Mouse (Mus musculus): ENCODE results near the gene Tert.

Tert gene

GRCm38 (mm10) chr13:73626745-73627549 is at the start of gene Tert:
Tert (plus strand) TSS chr13:73626911.
- no peak for DNase-seq (ENCODE audit: low spot score)

GRCm38 (mm10) chr13:73577277-73577676 is 49.4 kb upstream of the Tert start:
- DNase-seq (ENCODE audit: low spot score), result no peak

DNA sequence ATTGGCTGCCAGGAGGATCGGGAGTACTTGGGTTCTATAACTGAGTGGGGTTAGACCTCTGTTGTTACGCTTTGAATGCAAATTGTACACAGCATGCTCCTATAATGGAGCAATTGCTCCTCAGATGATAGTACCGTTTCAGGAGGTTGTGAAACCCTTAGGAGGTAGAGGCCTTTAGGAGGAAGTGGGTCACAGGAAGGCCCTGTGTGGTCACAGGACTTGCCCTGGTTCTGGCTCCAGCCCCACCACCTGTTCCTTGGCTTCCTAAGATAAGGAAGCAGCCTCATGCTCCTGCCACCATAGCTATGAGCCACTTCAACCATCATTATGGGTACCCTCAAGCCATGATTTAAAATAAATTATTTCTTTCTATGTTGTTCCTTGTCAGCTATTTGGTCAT is 35.2 kb upstream of the Tert start:
- DNase-seq (ENCODE audit: low spot score), result no peak

DNA sequence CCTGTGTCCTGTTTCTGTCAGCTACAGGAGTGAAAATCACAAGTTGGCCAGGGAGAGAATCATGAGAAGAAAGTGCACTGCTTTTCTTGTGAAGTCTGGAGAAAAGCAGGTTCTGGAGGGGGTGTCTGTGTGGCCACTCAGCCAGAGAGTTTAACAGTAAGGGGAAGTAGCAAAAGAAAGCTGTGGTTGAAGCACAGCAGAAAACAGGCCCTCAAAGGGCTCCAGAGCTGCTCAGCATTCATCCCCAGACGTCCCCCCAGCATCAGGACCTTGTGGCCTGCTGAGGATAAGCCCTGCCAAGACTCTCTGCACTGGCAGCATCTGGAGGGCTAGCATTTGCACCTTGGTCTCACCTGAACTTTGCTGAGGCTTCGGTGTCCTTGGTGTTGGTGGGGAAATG is 34.2 kb upstream of the Tert start:
- no peak for DNase-seq (ENCODE audit: low spot score)

DNA sequence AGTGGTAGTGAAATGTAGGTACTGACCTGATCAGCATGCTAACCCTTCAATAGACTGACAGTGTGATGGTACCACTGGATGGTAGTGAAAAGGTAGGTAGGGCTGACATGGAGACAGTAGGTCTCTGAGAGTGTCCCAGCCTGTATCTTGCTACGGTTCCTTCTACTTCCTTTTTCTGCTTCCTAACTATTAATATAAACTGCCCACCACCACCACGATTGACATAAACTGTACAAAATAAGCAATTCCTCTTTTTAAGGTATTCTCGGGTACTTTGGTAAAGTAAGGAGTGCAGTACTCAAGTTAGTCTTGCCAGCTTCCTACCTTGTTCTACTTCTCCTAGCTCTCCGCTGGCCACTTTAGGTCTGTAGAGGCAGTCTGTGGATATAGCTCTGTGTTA is 30.4 kb upstream of the Tert start:
- DNase-seq (ENCODE audit: low spot score), result no peak

DNA sequence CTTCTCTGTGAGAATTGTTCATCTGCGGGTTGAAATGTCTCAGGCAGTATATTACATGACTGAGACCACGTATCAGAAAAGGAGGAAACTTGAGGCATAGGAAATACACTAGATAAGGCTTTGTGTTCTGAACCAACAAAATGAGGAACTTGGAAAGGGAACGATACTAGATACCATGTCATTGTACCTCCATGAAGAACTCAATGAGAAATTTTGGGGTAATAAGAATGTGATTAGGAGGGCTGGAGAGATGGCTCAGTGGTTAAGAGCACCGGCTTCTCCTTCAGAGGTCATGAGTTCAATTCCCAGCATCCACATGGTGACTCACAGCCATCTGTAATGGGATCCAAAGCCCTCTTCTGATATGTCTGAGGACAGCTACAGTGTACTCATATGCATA is 26.5 kb upstream of the Tert start:
- DNase-seq (ENCODE audit: low spot score), result no peak

DNA sequence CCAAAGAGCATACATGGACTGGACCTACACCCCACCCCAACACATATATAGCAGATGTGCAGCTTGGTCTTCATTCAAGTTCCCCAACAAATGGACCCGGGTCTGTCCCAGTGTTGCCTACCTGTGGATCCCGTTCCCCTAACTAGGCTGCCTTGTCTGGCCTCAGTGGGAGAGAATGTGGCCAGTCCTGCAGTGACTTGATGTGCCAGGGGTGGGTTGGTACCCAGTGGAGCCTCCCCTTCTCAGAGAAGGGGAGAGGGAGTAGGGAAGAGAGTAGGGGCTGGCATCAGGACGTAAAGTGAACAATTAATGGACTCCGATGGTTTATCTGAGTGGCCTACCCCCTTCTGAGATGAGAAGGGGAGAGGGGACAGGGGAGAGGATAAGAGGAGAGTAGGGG is 23.7 kb upstream of the Tert start:
- no peak for DNase-seq (ENCODE audit: low spot score)

DNA sequence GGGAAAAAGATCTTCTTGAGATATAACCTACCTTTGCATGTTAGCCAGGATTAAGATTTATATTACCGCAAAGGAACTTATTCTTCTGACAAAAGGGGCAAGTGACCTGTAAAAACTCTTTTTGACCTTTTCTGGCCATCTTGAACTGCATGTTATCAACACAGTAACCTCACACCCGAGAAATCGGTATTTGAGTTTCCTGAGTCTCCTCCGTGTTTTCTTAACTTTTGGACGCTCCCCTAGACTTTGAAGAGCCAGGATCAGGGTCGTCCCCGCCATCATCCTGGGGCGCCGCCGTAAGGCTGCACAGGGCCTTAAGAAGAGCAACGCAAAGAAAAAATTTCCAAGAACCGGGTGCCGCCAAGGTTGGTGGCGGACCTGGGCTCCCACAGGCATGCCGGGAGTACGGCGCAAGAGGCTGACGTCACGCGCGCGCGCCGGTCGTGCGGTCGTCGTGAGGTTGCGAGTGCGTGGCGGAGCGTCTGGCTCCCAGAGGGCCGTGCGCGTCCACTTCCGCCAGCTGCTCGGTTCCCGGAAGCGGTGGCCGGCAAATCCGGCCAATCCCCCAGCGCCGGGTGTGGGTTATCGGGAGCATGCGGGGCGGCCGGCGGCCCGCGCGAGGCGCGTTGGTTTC is 23.1 kb upstream of the Tert start, which contains the start of gene Clptm1l:
Gene Clptm1l (plus strand): TSS at position 485 of the 634 bp plus-strand sequence.
- DNase-seq (ENCODE audit: low spot score), result peak; percentile 90

GRCm38 (mm10) chr13:73604156-73604957 is 22.4 kb upstream of the Tert start:
- peak; percentile 14 for DNase-seq (ENCODE audit: low spot score)

- no peak for DNase-seq (ENCODE audit: low spot score)
These were observed 8.3 kb upstream of the Tert start for GRCm38 (mm10) chr13:73618406-73618805.

GRCm38 (mm10) chr13:73620637-73621036 is 6.1 kb upstream of the Tert start:
- DNase-seq (ENCODE audit: low spot score), result peak; percentile 43

DNA sequence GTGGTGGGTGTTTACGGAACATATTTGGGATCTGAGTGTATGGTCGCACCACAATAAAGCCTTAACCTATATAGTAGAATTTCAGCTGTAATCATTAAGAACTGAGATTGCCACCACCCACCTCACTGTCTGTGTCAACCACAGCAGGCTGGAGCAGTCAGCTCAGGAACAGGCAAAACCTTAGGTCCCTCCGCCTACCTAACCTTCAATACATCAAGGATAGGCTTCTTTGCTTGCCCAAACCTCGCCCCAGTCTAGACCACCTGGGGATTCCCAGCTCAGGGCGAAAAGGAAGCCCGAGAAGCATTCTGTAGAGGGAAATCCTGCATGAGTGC is 334 bp upstream of the Tert start:
- no peak for DNase-seq (ENCODE audit: low spot score)

GRCm38 (mm10) chr13:73628586-73629113 is 1.9 kb downstream of the Tert start:
- DNase-seq (ENCODE audit: low spot score), result no peak

DNA sequence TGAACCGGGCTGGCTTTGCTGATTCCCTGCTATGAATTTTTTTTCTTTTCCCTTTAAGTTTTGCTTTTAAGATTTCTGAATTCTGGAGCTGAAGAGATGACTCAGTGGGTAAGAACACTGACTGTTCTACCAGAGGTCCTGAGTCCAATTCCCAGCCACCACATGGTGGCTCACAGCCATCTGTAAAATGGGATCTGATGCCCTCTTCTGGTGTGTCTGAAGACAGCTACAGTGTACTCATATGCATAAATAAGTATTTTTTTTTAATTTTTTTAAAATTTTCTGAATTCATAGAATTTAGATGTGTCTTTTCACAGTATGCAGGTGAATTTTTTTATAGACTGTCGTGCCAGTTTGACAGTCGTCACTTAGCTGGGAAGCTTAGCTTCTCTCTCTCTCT is 5.1 kb downstream of the Tert start:
- no peak for DNase-seq (ENCODE audit: low spot score)

DNA sequence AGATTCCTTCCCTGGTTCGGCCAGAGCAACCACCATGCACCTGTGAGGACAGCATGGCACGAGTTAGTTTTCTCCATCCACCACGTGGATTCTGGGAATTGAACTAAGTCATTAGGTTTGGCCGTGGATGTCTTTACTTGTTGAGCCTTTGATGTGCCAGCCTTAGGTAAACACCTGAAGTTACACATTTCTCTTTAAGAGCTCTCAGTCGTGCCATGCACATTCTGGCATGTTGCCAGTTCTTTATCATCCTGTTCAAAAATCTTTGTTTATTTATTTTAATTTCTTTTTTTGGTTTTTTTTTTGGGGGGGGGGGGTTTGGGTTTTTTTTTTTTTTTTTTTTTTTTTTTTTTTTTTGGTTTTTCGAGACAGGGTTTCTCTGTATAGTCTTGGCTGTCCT is 11.1 kb downstream of the Tert start:
- no peak for DNase-seq (ENCODE audit: low spot score)

DNA sequence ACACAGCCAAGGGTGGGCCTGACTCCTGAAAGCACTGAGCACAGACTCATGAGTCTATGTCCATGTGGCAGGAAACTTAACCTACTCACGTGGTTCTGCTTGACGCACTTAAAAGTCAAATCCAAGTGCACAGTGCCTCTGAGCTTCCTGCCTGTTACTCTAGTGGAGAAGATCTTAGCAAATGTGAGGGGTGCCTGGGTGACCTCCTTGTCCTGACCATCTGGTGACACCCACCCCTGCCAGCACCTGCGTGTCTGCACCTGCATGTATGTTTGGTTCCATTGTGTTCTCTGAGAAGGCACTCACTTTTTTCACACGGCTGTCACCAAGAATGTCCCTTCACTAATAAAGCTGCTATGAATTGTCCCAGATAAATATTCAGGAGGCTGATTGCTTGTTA is 14.6 kb downstream of the Tert start:
- no peak for DNase-seq (ENCODE audit: low spot score)

- DNase-seq (ENCODE audit: low spot score), result peak; percentile 63
These were observed 19.8 kb downstream of the Tert start for GRCm38 (mm10) chr13:73646397-73647087.

DNA sequence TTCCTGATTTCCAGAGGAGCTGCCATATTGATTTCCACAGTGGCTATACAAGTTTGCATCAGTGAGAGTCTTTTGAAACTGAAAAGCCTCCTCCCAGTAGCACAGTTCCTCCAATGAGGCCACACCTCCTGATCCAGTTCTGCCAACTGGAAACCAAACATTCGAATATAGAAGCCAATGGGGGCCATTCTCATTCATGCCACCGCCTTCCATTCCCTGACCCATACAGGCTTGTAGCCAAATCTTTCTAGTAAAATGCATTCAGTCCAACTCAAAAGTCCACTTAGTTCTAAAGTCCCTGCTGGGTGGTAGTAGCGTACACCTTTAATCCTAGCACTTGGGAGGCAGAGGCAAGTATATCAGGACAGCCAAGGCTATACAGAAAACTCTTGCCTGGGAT is 26.6 kb downstream of the Tert start:
- DNase-seq (ENCODE audit: low spot score), result no peak

DNA sequence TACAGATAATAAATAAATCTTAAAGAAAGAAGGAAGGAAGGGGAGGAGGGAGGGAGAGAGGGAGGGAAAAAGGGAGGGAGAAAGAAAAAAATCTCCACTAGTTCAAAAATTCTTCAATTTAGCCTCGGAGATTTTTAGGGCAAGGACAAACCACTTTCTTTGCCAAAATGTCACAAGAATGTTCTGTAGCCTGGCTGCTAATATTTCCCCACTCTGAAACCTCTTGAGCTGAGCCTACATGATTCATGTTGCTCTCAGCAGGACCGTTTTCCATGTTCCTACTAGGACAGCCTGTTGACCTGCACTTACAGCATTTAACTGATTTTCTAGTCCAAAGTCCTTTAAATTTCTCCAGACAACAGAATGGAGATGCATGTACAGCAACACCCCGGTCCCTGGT is 28.3 kb downstream of the Tert start:
- DNase-seq (ENCODE audit: low spot score), result peak; percentile 50

- DNase-seq (ENCODE audit: low spot score), result peak; percentile 28
These were observed 32.2 kb downstream of the Tert start for GRCm38 (mm10) chr13:73658953-73659352.

DNA sequence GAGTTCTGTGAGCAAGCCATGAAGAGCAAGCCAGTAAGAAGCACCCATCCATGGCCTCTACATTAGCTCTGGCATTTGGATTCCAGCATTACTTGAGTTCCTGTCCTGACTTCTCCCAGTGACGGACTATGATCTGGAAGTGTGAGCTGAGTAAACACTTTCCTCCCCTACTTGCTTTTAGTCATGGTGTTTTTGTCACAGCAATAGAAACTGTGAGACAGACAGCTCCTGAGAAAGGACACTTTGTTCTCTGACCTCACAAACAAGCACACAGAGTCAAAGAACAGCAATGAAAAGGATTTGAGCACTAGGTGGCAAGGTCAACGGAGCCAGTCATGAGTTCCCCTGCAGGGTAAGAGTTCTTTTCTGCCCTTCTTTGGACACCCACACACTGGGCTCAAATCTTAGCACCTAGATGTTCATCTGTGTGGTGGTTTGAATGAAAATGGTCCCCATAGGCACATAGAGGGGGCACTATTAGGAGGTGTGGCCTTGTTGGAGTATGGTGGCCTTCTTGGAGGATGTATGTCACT is 33.5 kb downstream of the Tert start:
- no peak for DNase-seq (ENCODE audit: low spot score)

GRCm38 (mm10) chr13:73675161-73675560 is 48.5 kb downstream of the Tert start:
- no peak for DNase-seq (ENCODE audit: low spot score)
